Mouse (Mus musculus): ENCODE results near the gene Gm20806. TPM values are rescaled to one million over a fixed set of nuclear protein-coding genes. Genes with fewer than 3 reads are reported as not detected.
"Not testable (repeated sequence)": the region's sequence is repeated elsewhere in the genome, so short reads cannot be mapped to it uniquely, and the experiment has no call there.

Gene Gm20806
- polyA plus RNA-seq (2015; fragmentation: Nextera tagmentation; extraction: Ambion mirVana) = not detected in 2 replicates

- WGBS = no CpG with 5 or more reads among the region's 4 CpGs
- H3K36me3 ChIP-seq; H3K4me2 ChIP-seq; H3K4me1 ChIP-seq (replicated peaks); H3K9me3 ChIP-seq; H3K4me3 ChIP-seq; H3K9ac ChIP-seq; ATAC-seq (ENCODE audit: low FRiP score, low read depth); H3K27me3 ChIP-seq; H3K27ac ChIP-seq (replicated peaks): not testable (repeated sequence)
Measured at GRCm38 (mm10) chrY:78837956-78838355, at the start of gene Gm20806. Gm20806 (minus strand) TSS chrY:78838056.
